Mouse (Mus musculus) ES-E14 (cell line): ENCODE measurements around the gene Olfr313.

Source experiments
- CHD2 ChIP-seq: IDR thresholded peaks from 2 replicates; pipeline ENCODE4 v1.6.1; 2014; ENCODE audit warnings: mild to moderate bottlenecking, low read depth, low read length, inconsistent platforms
- HCFC1 ChIP-seq: IDR thresholded peaks from 2 replicates; pipeline ENCODE4 v1.6.1; 2012; ENCODE audit warnings: low read length, inconsistent platforms, borderline replicate concordance; ENCODE audit not compliant: insufficient read depth
- MAFK ChIP-seq: IDR thresholded peaks from 2 replicates; pipeline ENCODE4 v1.6.1; 2014; ENCODE audit warnings: mild to moderate bottlenecking, low read depth, low read length, inconsistent platforms; ENCODE audit not compliant: insufficient read depth
- ZC3H11A ChIP-seq: IDR thresholded peaks from 2 replicates; pipeline ENCODE4 v1.6.1; 2012; ENCODE audit warnings: low read depth, mild to moderate bottlenecking, inconsistent platforms, low read length, borderline replicate concordance
- ZNF384 ChIP-seq: IDR thresholded peaks from 2 replicates; pipeline ENCODE4 v1.6.1; 2012; ENCODE audit warnings: low read depth, low read length, inconsistent platforms

- TF ChIP-seq ZNF384 (no peak), MAFK (no peak), CHD2 (no peak), HCFC1 (no peak), ZC3H11A (no peak)
These were observed 27.1 kb upstream of the Olfr313 start for GRCm38 (mm10) chr11:58787651-58788050.
